Mouse (Mus musculus) megakaryocyte-erythroid progenitor cell, adult 5-6 weeks (primary cell): Measurements from ENCODE around the gene Inpp4b. TPM values are rescaled to one million over a fixed set of nuclear protein-coding genes. Genes with fewer than 3 reads are reported as not detected.

Experiments
- ATAC-seq: replicated peaks from 2 replicates; pipeline ENCODE4 v1.8.0; 2016; ENCODE audit warnings: mild to moderate bottlenecking, inconsistent platforms; ENCODE audit not compliant: severe bottlenecking, poor library complexity, low FRiP score, low TSS enrichment
- total RNA-seq, 2 experiments: library from RNA; stranded (forward) in 1 of 2; stranded (reverse) in 1 of 2; fragments of 200-1000, 215-1000 nt in 1 of 2; fragments of >200 nt in 1 of 2; fragmentation: Nextera tagmentation in 1 of 2; gene quantifications; 2 replicates each; pipeline ENCODE4 v1.2.3; 2014 to 2017

The Inpp4b gene
- total RNA-seq, 2 experiments from 2014 or later, result 1.2 to 4.3 TPM

GRCm38 (mm10) chr8:81639820-81640219 is 297.5 kb downstream of the Inpp4b start:
- ATAC-seq, result no peak

- ATAC-seq, result no peak
Measured at GRCm38 (mm10) chr8:81643030-81643429, 300.7 kb downstream of the Inpp4b start.

GRCm38 (mm10) chr8:81692167-81692566 is 349.8 kb downstream of the Inpp4b start:
- ATAC-seq, result no peak

- ATAC-seq, result no peak
Measured at GRCm38 (mm10) chr8:81694893-81695292, 352.5 kb downstream of the Inpp4b start.

DNA sequence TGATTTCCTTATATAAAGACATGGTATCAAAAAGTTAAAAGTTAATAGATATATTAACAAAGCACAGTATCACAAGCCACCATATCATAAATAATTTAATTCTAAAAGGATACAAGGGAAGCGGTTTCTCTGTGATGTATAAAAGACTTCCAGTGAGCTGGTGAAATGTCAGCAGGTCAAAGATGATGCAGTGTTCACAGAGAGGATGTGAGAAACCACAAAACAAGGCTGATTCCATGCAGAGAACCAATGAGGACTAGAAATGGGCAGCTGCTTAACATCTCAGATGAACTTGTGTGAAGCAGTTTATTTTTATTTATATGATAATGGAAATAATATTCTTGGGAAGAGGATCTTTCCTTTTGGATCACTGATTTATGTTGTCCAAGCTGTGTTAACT is 359.7 kb downstream of the Inpp4b start:
- no peak for ATAC-seq

DNA sequence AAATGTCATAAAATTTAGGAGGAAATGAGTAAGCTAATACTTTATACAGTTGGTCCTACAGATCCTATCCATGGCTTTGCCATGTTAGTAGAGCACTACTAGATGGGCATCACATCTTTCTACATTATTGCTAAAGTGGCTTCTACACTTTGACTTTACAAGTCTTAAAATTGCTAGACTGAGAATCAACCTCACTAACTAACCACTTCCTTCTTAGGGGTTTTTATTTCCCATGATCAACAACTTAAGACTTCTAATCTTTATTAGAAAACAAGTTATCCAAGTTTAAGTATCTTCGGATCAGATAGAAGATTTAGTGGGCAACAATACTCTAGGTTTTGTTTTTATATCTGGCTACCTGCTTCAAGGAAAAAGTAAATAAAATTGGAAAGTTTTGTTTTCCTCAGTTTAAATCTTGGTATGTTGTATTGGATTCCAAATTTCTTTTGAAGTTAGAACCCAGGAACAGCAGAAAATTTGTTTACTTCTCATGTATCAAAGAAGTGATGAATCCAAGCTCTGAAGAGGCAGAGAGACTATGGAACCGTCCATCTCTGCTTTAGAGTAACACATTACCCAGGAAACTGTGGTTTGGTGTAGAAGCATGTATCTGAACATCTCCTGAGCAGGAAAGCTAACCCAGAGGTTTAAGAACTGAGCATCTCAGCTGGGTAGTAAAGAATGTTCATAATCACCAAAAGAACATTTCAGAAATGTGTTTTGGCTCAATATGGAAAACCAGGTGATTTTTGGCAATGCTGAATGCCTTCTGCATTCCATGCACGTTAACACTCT is 361.4 kb downstream of the Inpp4b start:
- no peak for ATAC-seq

DNA sequence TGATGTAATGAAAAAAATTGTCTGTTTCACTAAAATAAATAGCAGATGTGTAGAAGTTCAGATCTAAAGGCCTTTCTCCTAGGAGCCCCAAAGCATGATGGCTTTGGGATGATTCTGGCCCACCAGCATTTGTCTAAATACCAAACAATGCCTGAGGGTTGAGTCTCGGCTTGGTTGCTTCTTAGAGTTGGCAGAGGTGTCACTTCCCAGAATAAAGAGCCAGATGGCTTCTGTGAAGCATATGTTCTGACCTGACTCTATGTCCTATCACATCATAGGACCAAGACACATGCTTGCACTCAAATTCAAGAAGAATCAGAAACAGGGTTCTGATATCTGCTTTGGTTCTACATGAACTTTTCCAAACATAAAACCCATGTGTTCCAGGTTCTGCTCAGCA is 365.1 kb downstream of the Inpp4b start:
- ATAC-seq, result no peak

- no peak for ATAC-seq
Measured at GRCm38 (mm10) chr8:81731332-81731731, 389.0 kb downstream of the Inpp4b start.

DNA sequence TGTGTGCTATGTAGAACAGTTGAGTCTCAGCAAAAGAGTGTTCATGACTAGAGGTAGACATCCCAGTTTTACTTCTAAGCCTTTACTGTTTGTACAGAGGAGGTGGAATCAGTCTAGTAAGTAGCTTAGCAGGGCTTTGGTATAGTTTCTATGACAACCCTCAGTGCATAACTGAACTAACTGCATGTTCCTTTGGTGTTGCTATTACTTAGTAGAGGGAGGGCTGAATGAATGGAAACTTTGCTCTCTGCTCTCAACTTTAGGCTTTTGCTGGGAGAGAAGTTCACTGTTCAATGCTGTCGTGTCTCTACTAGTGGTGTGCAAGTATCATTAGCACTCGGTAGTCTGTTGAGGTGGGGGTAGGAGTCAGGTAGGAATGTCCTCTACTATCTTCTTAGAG is 393.3 kb downstream of the Inpp4b start:
- ATAC-seq, result no peak

DNA sequence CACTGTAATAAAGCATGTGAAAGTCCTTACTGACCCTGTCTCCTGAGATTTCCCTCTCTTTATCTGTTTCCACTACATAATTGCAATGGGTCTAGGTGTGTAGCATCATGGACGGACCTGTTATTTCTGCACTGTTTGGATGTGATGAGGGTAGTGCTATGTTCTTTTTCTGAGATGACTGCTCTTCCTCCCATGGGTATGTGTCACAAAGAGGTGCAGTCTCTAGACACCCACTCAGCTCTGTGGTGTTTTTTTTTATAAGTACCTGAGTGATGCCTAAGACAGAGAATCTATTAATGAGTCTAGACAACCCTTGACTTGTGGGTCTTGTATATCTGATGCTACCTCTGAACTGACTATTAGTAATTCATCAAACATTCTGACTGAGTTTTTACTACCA is 393.7 kb downstream of the Inpp4b start:
- ATAC-seq, result no peak

DNA sequence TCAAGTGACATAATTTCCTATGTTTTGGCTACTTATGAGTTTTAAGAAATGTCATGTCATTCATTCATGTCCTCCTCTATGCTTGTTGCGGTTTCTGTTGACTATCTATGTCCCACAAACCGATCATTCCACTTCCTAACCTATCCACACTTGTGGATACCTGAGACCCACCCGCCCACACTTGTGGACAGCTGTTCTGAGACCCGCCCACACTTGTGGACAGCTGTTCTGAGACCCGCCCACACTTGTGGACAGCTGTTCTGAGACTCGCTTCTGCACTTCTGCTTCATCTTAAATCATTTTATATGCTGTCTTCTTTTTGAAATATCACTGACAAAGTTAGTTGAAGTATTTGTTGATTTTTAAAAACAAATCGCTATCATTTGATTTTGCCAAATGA is 400.2 kb downstream of the Inpp4b start:
- no peak for ATAC-seq

DNA sequence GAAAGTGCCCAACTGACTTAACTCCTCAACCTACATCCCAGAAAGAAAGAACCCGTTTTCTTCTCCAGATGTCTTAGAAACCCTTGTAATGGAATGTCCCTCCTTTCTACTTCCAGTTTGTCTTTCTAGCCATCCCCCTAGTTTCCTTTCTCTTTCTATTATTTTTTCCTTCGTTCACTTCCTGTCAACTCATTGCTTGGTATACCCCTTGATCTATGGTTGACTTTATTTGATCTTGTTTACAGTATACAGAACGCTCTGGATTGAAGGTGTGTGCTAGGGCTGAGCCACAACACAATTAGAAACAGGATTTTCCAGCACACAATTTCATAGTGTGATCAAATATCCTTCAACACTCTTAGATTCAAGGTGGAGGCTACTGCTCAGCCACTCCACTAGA is 400.7 kb downstream of the Inpp4b start:
- no peak for ATAC-seq

GRCm38 (mm10) chr8:81745439-81745838 is 403.1 kb downstream of the Inpp4b start:
- ATAC-seq, result no peak

GRCm38 (mm10) chr8:81751159-81751558 is 408.8 kb downstream of the Inpp4b start:
- no peak for ATAC-seq

DNA sequence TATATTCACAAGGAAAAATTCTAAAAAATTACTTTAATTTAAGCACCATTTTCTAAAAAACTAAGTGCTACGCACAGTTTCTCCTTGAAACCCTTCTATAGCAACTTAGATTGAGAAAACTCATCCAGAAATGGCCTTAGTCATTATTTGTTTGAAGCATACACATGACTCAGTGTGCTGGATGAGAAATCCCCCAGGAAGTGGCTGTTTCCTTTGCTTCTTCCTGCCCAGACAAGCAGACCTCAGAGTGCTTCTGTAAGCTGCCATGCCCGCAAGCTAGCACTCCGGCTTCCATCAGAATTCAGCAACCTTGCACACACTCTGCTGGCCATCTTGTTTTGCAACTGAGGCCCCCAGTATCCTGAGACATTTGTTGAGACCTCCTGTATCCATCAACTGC is 414.3 kb downstream of the Inpp4b start:
- no peak for ATAC-seq

DNA sequence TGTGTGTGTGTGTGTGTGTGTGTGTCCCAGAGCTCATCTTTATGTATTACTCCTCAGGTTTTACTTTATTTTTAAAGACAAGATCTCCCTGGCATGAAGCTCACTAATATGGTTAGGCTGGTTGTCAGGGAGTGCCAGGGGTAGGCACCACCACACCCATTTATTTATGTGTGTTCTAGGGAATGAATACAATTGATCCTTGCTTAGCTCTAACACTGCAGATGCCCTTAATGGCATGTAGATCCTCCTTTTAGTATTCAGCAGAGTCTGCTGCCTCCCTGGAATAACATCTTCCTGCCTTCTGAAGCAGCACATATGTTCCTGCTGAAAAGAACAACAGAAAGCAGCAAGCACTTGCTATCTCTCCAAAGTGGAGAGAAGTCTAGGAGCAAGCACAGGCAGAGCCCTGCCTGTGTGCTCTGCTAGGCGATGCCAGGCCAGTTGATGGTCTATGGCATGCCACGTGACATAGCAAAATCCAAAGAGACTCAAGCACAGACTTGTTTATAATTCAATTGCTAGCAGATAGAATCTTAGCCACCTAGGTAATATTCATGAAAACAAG is 415.3 kb downstream of the Inpp4b start:
- ATAC-seq, result no peak

DNA sequence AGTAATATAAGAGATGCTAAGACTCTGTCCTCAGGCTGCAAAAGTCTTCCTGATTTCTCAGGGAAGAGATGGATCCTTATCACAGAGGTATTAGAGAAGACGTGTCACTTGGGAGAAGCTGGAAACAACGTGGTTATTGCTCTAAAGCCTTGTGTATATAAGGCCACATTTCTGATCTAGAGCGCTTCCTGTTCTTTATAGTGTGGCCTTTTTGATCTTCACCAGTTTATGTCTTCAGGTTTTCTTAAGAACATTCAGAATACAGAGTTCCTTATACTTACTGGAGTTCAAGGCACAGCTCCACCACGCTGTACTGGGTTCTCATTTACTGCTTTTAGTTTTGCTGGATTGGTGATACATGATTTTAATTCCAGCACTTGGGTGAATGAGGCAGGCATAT is 419.1 kb downstream of the Inpp4b start:
- ATAC-seq, result no peak

DNA sequence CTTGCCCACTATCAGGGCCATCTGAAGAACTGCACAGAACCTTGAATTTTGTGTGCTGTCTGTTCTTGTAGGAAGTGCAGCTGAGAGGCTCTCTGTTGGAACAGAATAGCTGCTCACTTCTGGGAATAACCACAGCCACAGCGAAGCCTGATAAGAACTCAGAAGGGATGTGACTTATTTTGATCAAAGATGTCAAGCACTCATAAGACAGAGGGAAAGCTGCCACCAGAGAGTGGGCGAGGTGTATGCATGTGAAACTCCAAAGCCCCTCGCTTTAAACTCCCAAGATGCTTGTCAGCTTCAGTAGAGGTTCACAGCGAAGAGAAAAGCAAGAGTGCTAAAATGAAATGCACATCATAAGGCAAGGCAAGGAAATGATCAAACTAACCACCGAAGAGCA is 423.7 kb downstream of the Inpp4b start:
- 0 out of 2 replicates have a peak, but pooled peaks have one; percentile 31 for ATAC-seq

DNA sequence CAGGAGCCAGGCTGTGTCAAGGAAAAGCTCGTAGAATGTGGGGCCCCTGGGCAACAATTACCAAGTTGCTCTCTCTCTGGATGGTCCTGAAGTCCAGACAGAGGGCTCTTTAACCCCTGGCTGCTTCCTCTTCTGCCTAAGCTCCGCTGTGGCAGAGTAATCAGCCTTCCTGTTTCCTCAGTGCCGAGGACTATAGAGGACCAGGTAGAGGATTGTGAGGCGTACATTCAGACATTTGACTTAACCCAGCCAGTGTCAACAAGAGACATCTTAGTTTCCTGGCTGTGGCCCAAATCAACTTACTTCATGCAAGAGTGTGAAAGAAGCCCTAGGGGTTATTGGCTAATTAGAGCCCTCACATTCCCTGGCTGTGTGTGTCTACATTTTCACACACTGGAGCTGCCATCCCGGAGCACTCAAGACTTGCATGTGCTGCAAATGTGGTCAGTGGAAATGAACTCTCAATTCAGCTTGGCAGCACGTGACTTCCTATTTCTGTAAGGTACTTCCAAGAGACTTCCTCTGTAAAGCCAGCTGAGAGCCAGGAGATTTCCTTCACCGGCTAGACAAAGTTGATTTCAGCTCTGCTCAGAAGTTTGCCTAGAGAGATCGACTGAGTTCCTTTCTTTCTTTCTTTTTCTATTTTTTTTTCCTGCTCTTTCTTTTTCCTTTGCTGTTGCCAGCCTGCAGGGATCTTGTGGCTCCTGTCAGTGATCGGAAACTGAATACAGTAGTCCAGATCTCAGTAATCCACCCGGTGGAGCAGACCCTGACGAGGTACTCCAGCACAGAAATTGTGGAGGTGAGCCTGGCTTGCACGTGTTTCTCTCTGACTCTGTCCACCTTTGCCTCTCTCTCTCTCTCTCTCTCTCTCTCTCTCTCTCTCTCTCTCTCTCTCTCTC is 425.3 kb downstream of the Inpp4b start:
- ATAC-seq, result peak; percentile 70

DNA sequence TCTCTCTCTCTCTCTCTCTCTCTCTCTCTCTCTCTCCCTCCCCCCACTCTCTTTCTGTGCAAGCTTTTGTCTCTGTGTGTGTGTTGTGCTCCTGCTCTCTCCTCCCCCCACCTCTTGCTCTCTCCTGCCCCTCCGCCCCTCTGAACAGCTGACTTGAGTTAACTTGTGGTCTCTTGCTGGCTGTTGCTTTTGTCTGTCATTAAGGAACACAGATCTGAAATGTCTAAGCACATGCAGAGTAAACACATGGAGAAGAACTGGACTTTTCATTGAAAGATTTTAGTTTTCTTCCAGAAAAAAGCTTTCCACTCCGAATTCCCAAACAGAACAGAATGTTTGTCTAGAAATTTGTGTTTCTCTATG is 425.9 kb downstream of the Inpp4b start:
- ATAC-seq, result no peak
